Mouse (Mus musculus) thymus, adult 2 months (tissue): Measurements from ENCODE around the gene Olfr983. TPM values are rescaled to one million over a fixed set of nuclear protein-coding genes. Genes with fewer than 3 reads are reported as not detected.

ENCODE experiments used
- DNase-seq: peaks from one replicate; pipeline ENCODE4 v3.0.0; 2021
- H3K27ac ChIP-seq: fragments of 200-500 bp; 2 replicates; pipeline ENCODE4 v1.5.1; 2012; ENCODE audit warnings: low read length, control low read depth; ENCODE audit not compliant: control insufficient read depth, insufficient read depth
- H3K27me3 ChIP-seq: fragments of 200-500 bp; 2 replicates; pipeline ENCODE4 v1.6.1; 2012; ENCODE audit warnings: mild to moderate bottlenecking, low read length, moderate library complexity, mixed read lengths; ENCODE audit not compliant: control insufficient read depth, insufficient read depth
- H3K36me3 ChIP-seq: fragments of 200-500 bp; 2 replicates; pipeline ENCODE4 v1.6.1; 2012; ENCODE audit warnings: mild to moderate bottlenecking, low read length, moderate library complexity; ENCODE audit not compliant: control insufficient read depth, insufficient read depth
- H3K4me1 ChIP-seq: fragments of 200-500 bp; replicated peaks from 2 replicates; pipeline ENCODE4 v1.6.1; 2012; ENCODE audit warnings: low read length; ENCODE audit not compliant: control insufficient read depth, insufficient read depth
- H3K4me3 ChIP-seq: fragments of 200-500 bp; 2 replicates; pipeline ENCODE4 v1.5.1; 2012; ENCODE audit warnings: mild to moderate bottlenecking, low read length, control low read depth, moderate library complexity; ENCODE audit not compliant: control insufficient read depth, insufficient read depth
- CTCF ChIP-seq: fragments of 200-500 bp; IDR thresholded peaks from 2 replicates; pipeline ENCODE4 v1.5.1; 2012; ENCODE audit warnings: mild to moderate bottlenecking, control low read depth, low read length, moderate library complexity, borderline replicate concordance; ENCODE audit not compliant: control insufficient read depth, poor library complexity, insufficient read depth; ENCODE audit errors: extremely low read depth
- POLR2A ChIP-seq: fragments of 200-500 bp; IDR thresholded peaks from 2 replicates; pipeline ENCODE4 v1.6.1; 2012; ENCODE audit warnings: mild to moderate bottlenecking, low read length, control low read depth, moderate library complexity; ENCODE audit not compliant: control insufficient read depth, poor library complexity, insufficient read depth; ENCODE audit errors: extremely low read depth
- WGBS: fragments of 180-500 bp; shearing (Covaris S2); methylation state at CpG from one replicate; pipeline ENCODE4 v1.1.7; 2018; 5-methylcytosine and 5-hydroxymethylcytosine counted together
- polyA plus RNA-seq: library from polyadenylated mRNA; depleted of rRNA; stranded (reverse); fragments of >200 nt; gene quantifications from 2 replicates; pipeline ENCODE4 v1.2.3, GENCODE M21; 2012; rRNA removed

Gene Olfr983
- not detected in 2 replicates for polyA plus RNA-seq

- Histone ChIP-seq H3K27me3 (no peaks in the 10 kb centered on the region), H3K36me3 (no peaks in the 10 kb centered on the region), H3K4me1 (no peaks in the 10 kb centered on the region), H3K4me3 (no peak within 1 kb of the TSS), H3K27ac (no peak within 1 kb of the TSS)
- DNase-seq: no peak
- 87% methylated on average over 2 of the region's 2 CpGs for WGBS
- TF ChIP-seq CTCF (no peak), POLR2A (no peak)
Measured at GRCm38 (mm10) chr9:40093495-40093894, at the start of gene Olfr983. TSS of gene Olfr983 (minus strand) at chr9:40093595.

- no peaks in the 10 kb centered on the region for H3K27me3 ChIP-seq
- WGBS: 79% methylated on average over 1 of the region's 1 CpGs
- no peaks in the 10 kb centered on the region for H3K4me1 ChIP-seq
- no peak for DNase-seq
- H3K27ac ChIP-seq: no peak overlapping the region
- no peak for TF ChIP-seq CTCF
- TF ChIP-seq POLR2A: no peak
- H3K36me3 ChIP-seq: no peaks in the 10 kb centered on the region
- H3K4me3 ChIP-seq: no peak overlapping the region
Measured at GRCm38 (mm10) chr9:40141544-40141943, 48.1 kb upstream of the Olfr983 start.

- Histone ChIP-seq H3K4me1 (no peaks in the 10 kb centered on the region), H3K36me3 (no peaks in the 10 kb centered on the region), H3K4me3 (no peak overlapping the region), H3K27me3 (no peaks in the 10 kb centered on the region), H3K27ac (no peak overlapping the region)
- 87% methylated on average over 4 of the region's 4 CpGs for WGBS
- no peak for DNase-seq
- TF ChIP-seq POLR2A (no peak), CTCF (no peak)
Measured at GRCm38 (mm10) chr9:40139484-40139883, 46.1 kb upstream of the Olfr983 start.

GRCm38 (mm10) chr9:40136987-40137688 lies 43.7 kb upstream of the Olfr983 start:
- H3K4me3 ChIP-seq: no peak overlapping the region
- H3K27me3 ChIP-seq: no peaks in the 10 kb centered on the region
- no peaks in the 10 kb centered on the region for H3K4me1 ChIP-seq
- TF ChIP-seq POLR2A: no peak
- TF ChIP-seq CTCF: no peak
- no peaks in the 10 kb centered on the region for H3K36me3 ChIP-seq
- 23% methylated on average over 6 of the region's 6 CpGs for WGBS
- DNase-seq: no peak
- no peak overlapping the region for H3K27ac ChIP-seq

GRCm38 (mm10) chr9:40130556-40130955 lies 37.2 kb upstream of the Olfr983 start:
- no peak overlapping the region for H3K27ac ChIP-seq
- no peaks in the 10 kb centered on the region for H3K27me3 ChIP-seq
- H3K4me3 ChIP-seq: no peak overlapping the region
- H3K36me3 ChIP-seq: no peaks in the 10 kb centered on the region
- TF ChIP-seq POLR2A (no peak), CTCF (no peak)
- H3K4me1 ChIP-seq: no peaks in the 10 kb centered on the region
- 93% methylated on average over 1 of the region's 1 CpGs for WGBS
- DNase-seq: no peak

- no peak for DNase-seq
- H3K27ac ChIP-seq: no peak within 1 kb of the TSS
- no peaks in the 10 kb centered on the region for H3K36me3 ChIP-seq
- H3K4me1 ChIP-seq: no peaks in the 10 kb centered on the region
- no peaks in the 10 kb centered on the region for H3K27me3 ChIP-seq
- H3K4me3 ChIP-seq: no peak within 1 kb of the TSS
- 91% methylated on average over 1 of the region's 1 CpGs for WGBS
- TF ChIP-seq CTCF: no peak
- TF ChIP-seq POLR2A: no peak
Measured at GRCm38 (mm10) chr9:40130084-40130483, 36.7 kb upstream of the Olfr983 start, which contains the start of gene Olfr985. TSS of gene Olfr985 (minus strand) at chr9:40130184.
